Mouse (Mus musculus) sigmoid colon, adult 10 weeks (tissue): ENCODE results near the gene B3gnt8. TPM values are rescaled to one million over a fixed set of nuclear protein-coding genes. Genes with fewer than 3 reads are reported as not detected.

ENCODE experiments used
- polyA plus RNA-seq: library from polyadenylated mRNA; stranded (reverse); fragments of 350-450 nt; fragmentation: Illumina TruSeq; extraction: RNeasy Lipid Tissue Mini Kit (QIAGEN cat#74804); gene quantifications from one replicate; pipeline ENCODE4 v1.2.3, GENCODE M21; 2014; ENCODE audit warnings: low read depth, low replicate concordance

Gene B3gnt8
- polyA plus RNA-seq, result not detected

DNA sequence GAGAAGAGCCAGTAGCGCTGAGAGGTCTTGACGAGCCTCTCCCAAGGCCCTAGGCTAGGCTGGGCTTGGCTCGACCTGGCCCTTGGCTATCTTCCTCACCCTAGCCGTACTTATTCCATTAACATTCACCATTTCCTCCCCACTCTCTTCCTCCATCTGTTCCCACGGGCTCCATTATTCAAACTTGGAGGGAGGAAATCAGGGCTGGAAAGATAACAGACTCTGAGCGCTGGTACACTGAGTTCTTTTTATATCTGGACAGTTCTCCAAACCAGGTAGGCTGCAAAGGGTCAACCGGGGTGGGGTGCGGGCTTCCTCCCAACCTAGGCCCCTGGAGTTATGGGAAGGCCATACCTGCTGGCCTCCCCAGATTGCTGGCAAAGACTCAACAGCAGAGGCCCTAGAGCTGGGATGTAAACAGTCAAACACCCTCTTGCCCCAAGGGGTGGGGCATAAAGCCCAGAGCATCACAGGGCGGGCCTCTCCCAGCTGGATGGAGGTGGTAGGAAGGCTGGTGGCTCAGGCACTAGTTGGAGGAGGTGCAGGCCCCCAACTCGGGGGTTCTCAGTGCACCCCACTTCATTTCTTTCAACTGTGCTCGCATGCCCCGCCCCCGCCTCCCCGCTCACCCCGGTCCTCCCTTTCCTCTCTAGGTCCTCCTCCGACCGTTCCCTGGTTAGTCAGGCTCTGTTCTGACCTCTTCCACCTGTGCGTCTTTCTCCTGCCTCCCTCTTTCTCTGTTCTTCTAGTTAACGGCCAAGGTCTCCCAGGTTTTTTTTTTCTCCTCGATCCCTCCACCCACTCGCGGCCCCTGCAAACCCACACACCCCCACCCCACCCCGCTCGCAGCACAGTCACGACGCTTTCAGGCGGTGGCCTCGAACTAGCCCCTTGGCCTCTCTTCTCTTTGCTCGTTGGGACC, at the start of gene B3gnt8:
Gene B3gnt8, plus strand, starts transcription at position 146 of the 922 bp plus-strand sequence.

GRCm38 (mm10) chr7:25615706-25616011, 10.8 kb upstream of the B3gnt8 start, which contains the start of gene Erich4:
TSS of gene Erich4 (minus strand) at chr7:25615892.

GRCm38 (mm10) chr7:25618865-25619721, 7.4 kb upstream of the B3gnt8 start, which contains the start of gene Dmac2:
TSS of gene Dmac2 (plus strand) at chr7:25619414.

DNA sequence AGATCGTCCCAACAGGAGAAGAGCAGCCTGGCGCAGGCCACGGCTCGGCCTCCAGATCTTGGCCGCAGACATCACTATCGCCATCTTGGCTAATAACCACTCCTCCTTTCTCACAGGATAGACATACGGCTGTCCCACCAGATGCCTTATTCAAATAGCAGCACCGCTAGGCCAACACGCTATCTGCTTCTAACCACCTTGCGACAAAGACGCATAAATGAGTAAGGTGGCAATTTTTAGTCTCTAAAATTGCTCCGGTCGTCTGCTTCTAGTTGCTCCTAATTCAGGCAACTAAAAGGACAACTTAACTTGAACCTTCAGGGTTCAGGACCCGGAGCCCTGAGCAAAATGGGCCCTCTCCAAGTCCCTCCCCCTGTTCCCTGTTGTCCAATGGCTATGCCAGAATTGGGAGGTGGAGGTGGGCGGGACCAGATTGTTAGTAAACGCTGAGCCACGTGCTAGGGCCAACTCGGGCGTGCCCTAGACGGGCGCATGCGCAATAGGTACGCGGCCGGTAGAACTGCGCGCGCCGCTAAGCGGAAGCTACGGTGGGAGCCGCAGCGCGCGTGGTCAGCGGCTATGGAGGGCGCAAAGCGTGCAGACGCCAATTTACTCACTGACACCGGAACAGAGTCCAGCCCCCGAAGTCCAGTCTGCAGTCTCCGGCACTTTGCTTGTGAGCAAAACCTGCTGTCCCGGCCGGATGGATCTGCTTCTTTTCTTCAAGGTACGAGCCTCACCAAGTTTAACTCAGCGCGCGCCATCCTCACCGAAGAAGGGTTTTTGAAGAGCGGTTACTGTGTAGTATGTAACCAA, 32.4 kb downstream of the B3gnt8 start, which contains the start of the genes Bckdha and Exosc5:
Gene Bckdha, minus strand, starts transcription at position 325 of the 816 bp plus-strand sequence.
Gene Exosc5, plus strand, starts transcription at position 508 of the 816 bp plus-strand sequence.

GRCm38 (mm10) chr7:25674719-25675300, 48.4 kb downstream of the B3gnt8 start, which contains the start of gene Tmem91:
TSS of gene Tmem91 (minus strand) at chr7:25675166.

DNA sequence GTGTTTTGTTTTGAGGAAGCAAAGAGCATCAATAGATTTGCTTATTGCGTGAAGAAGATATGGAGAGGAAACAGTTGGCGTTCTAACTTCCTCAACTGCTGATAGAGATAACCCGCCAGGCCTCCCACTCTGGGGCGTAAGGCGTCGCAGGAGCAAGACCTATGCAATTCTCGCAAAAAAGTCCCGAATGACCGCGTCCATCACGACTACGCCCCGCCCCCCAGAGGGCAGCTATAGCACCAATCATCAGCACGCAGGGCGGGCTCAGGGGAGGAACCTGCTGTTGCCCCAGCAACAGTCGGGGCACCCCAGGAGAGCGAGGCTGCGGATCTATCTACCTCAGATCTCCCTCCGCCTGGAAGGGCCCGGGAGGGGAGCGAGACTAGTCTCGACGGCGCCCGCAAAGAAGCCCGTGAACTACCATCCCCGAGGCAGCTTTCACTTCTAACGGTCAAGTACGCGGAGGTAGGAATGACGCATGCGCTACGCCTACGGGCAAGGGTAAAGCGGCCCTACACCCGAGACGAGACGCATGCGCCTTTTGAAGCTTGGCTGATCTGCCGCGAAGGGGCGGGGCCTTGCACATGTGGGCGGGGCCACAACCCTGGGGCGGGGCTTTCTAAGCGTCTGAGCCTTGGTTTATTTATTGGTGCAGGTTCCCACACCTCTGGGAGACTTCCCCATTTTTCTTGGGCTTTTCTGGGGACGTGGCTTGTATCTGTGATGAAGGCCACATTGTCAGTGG, 54.2 kb downstream of the B3gnt8 start, which contains the start of gene B9d2:
Gene B9d2, plus strand, starts transcription at position 267 of the 745 bp plus-strand sequence.

Other genes with a start within 250 kb of the B3gnt8 start
- not detected for gene Lipe, start 227.9 kb upstream of the B3gnt8 start, polyA plus RNA-seq
- gene Cxcl17, start 213.8 kb upstream of the B3gnt8 start, polyA plus RNA-seq, result not detected
- 3,714 TPM for gene Ceacam1, start 149.1 kb upstream of the B3gnt8 start, polyA plus RNA-seq
- 5.8 TPM for gene Ceacam2, start 86.8 kb upstream of the B3gnt8 start, polyA plus RNA-seq
- gene Erich4, start 10.8 kb upstream of the B3gnt8 start, polyA plus RNA-seq, result not detected
- 51.1 TPM for gene Dmac2, start 7.2 kb upstream of the B3gnt8 start, polyA plus RNA-seq
- gene Bckdha, start 32.3 kb downstream of the B3gnt8 start, polyA plus RNA-seq, result not detected
- gene Exosc5, start 32.5 kb downstream of the B3gnt8 start, polyA plus RNA-seq, result 0.76 TPM
- not detected for gene Tmem91, start 48.5 kb downstream of the B3gnt8 start, polyA plus RNA-seq
- not detected for gene B9d2, start 54.1 kb downstream of the B3gnt8 start, polyA plus RNA-seq
- 0.98 TPM for gene Tgfb1, start 60.3 kb downstream of the B3gnt8 start, polyA plus RNA-seq
- gene Ccdc97, start 92.4 kb downstream of the B3gnt8 start, polyA plus RNA-seq, result 3.3 TPM
- gene Hnrnpul1, start 128.1 kb downstream of the B3gnt8 start, polyA plus RNA-seq, result 44.5 TPM
- gene Axl, start 162.1 kb downstream of the B3gnt8 start, polyA plus RNA-seq, result 28.1 TPM
- 24.5 TPM for gene Cyp2s1, start 190.3 kb downstream of the B3gnt8 start, polyA plus RNA-seq